Mouse (Mus musculus): ENCODE measurements at regions not wholly inside any gene's neighbourhood (a gene's known extent, or its start where the extent isn't known, plus 50 kb on each side); places are given as distances from the start of the nearest gene placed in this dataset.

GRCm38 (mm10) chr4:78970751-78971150 is 759.0 kb upstream of the Ptprd start:
- DNase-seq (ENCODE audit: low spot score), result no peak

- DNase-seq (ENCODE audit: low spot score), result no peak
Measured at GRCm38 (mm10) chr4:78943561-78943960, 731.8 kb upstream of the Ptprd start.

- DNase-seq (ENCODE audit: low spot score), result no peak
Measured at GRCm38 (mm10) chr4:78927144-78927543, 715.4 kb upstream of the Ptprd start.

- peak; percentile 36 for DNase-seq (ENCODE audit: low spot score)
Measured at GRCm38 (mm10) chr4:78924086-78924485, 712.3 kb upstream of the Ptprd start.
